Comparison of ENCODE assay signal across 16 mouse cellular contexts in the genomic region with DNA sequence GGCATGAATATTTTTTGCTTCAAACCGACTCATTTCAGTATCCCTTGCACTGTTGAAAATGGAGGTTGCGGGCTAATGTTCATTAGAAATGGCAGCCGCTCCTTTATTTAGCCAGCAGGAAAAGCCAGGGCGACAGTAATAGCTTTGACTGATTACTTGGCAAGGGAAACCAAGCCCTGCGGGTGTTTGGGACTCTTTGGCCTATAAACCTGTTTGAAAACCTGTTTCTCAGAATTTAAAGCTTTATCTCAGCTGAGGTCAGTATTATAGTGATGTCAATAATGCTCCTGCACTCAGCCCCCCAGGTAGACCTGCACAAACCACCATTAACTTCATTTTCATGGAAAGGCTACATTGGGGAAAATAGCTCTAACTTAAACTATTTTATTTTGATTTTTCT.
A peak's percentile ranks its signal among the peaks of the same experiment; 100 is the strongest.
DNase-seq lines count a peak whose midpoint lies in the region; ATAC-seq lines count a peak whose summit lies in the region.
"Had no signal": no experiment of that assay in that cellular context is flagged by ENCODE, and none has a peak within 500 bp of the region (broad histone marks: within the 10 kb centered on the region; RNA-seq: fewer than 3 reads in every experiment).

No protein-coding gene starts in this region.

- no peak overlapping the region for H3K27ac ChIP-seq in kidney, embryonic 14.5 days (ENCODE audit: low read depth, low read length)
- H3K27ac ChIP-seq: embryonic facial prominence, embryonic 15.5 days; heart, embryonic 10.5 days; limb, embryonic 15.5 days had no signal

- no peak overlapping the region for H3K4me3 ChIP-seq in kidney, embryonic 14.5 days (ENCODE audit: low read length)
- H3K4me3 ChIP-seq: embryonic facial prominence, embryonic 15.5 days; heart, embryonic 10.5 days; limb, embryonic 15.5 days had no signal

- peak; percentile 53 for DNase-seq in kidney, adult 18-20 months
- DNase-seq in cerebellum, adult 18-20 months: peak; percentile 48 to 53
- DNase-seq in cerebellum, postnatal 25 days: peak; percentile 68 to 81
- DNase-seq in kidney, postnatal 25 days: peak; percentile 49 to 63
- no peak for DNase-seq in right cerebral cortex, postnatal 4 days
- DNase-seq in heart, postnatal 10 days: no peak
- no peak for DNase-seq in left cerebral cortex, postnatal 36 days (ENCODE audit: low spot score in 2 of 2)
- DNase-seq: heart, postnatal 4 days had no signal

- H3K27me3 ChIP-seq in kidney, embryonic 14.5 days (ENCODE audit: control insufficient read depth, insufficient read depth, low read length): no peaks in the 10 kb centered on the region
- H3K27me3 ChIP-seq: embryonic facial prominence, embryonic 15.5 days; limb, embryonic 15.5 days had no signal

- no peak for ATAC-seq in kidney, embryonic 14.5 days (ENCODE audit: low FRiP score, low TSS enrichment)
- ATAC-seq: activated CD4-positive, CD25-positive, alpha-beta regulatory T cell, adult 4 months; CD4-positive, CD25-positive, alpha-beta regulatory T cell, adult 4 months; forebrain, embryonic 16.5 days; lung, postnatal 0 days had no signal

- intact Hi-C loops in heart, postnatal 10 days (cut with DNase I): no loop called here
- intact Hi-C loops in left cerebral cortex, postnatal 36 days (cut with DNase I): no loop called here

- WGBS in kidney, embryonic 14.5 days: 63% methylated on average over 5 of the region's 5 CpGs

- no peak overlapping the region for H3K4me2 ChIP-seq in kidney, embryonic 14.5 days (replicated peaks; ENCODE audit: low read depth, low read length)
- H3K4me2 ChIP-seq: embryonic facial prominence, embryonic 15.5 days; limb, embryonic 15.5 days had no signal

- H3K9ac ChIP-seq in kidney, embryonic 14.5 days (ENCODE audit: low read depth, low read length): no peak overlapping the region
- H3K9ac ChIP-seq: embryonic facial prominence, embryonic 15.5 days; limb, embryonic 15.5 days had no signal

- H3K4me1 ChIP-seq in kidney, embryonic 14.5 days (ENCODE audit: control insufficient read depth, insufficient read depth, low read length): no peaks in the 10 kb centered on the region
- H3K4me1 ChIP-seq: embryonic facial prominence, embryonic 15.5 days; heart, embryonic 10.5 days had no signal

- no peaks in the 10 kb centered on the region for H3K9me3 ChIP-seq in kidney, embryonic 14.5 days (ENCODE audit: control insufficient read depth, low read length)
- H3K9me3 ChIP-seq: embryonic facial prominence, embryonic 15.5 days; heart, embryonic 10.5 days; limb, embryonic 15.5 days had no signal

- H3K36me3 ChIP-seq in kidney, embryonic 14.5 days (ENCODE audit: control insufficient read depth, insufficient read depth, low read length): no peaks in the 10 kb centered on the region
- H3K36me3 ChIP-seq: embryonic facial prominence, embryonic 15.5 days; heart, embryonic 10.5 days; limb, embryonic 15.5 days had no signal

Comparison
In these comparisons a context has a peak if more than half of its experiments do, and no peak if none do; other contexts are left out.
1. DNase-seq: peak in kidney, adult 18-20 months (single experiment), cerebellum, adult 18-20 months (2 of 2), cerebellum, postnatal 25 days (2 of 2) and kidney, postnatal 25 days (2 of 2); none in right cerebral cortex, postnatal 4 days (single experiment), heart, postnatal 10 days (0 of 2) and left cerebral cortex, postnatal 36 days (0 of 2).